Mouse (Mus musculus) B cell, adult 2 months (primary cell): ENCODE data around the gene 1500009L16Rik.

Experiments used
- DNase-seq, 2 experiments: peaks; one replicate each; pipeline ENCODE4 v3.0.0; 2022

The 1500009L16Rik gene

GRCm38 (mm10) chr10:83763891-83764290 lies 41.2 kb downstream of the 1500009L16Rik start:
- no peak for DNase-seq

- no peak for DNase-seq
These were observed 44.2 kb downstream of the 1500009L16Rik start for GRCm38 (mm10) chr10:83766882-83767281.

- DNase-seq: peak; percentile 41 to 52
These were observed 53.7 kb downstream of the 1500009L16Rik start for GRCm38 (mm10) chr10:83776272-83776878.

GRCm38 (mm10) chr10:83777253-83777652 lies 54.6 kb downstream of the 1500009L16Rik start:
- no peak for DNase-seq

- DNase-seq: no peak
These were observed 59.2 kb downstream of the 1500009L16Rik start for GRCm38 (mm10) chr10:83781854-83782253.

- DNase-seq: no peak
These were observed 59.9 kb downstream of the 1500009L16Rik start for GRCm38 (mm10) chr10:83782371-83783120.

- peak; percentile 36 to 43 for DNase-seq
These were observed 62.3 kb downstream of the 1500009L16Rik start for GRCm38 (mm10) chr10:83785003-83785402.

GRCm38 (mm10) chr10:83785627-83786392 lies 63.1 kb downstream of the 1500009L16Rik start:
- no peak for DNase-seq

GRCm38 (mm10) chr10:83795088-83795487 lies 72.4 kb downstream of the 1500009L16Rik start:
- no peak for DNase-seq

- DNase-seq: no peak
These were observed 72.8 kb downstream of the 1500009L16Rik start for GRCm38 (mm10) chr10:83795500-83795899.

GRCm38 (mm10) chr10:83804021-83804420 lies 81.4 kb downstream of the 1500009L16Rik start:
- no peak for DNase-seq

GRCm38 (mm10) chr10:83805201-83805718 lies 82.6 kb downstream of the 1500009L16Rik start:
- no peak for DNase-seq

- DNase-seq: no peak
These were observed 84.6 kb downstream of the 1500009L16Rik start for GRCm38 (mm10) chr10:83807251-83807650.
